Mouse (Mus musculus) right cerebral cortex, postnatal 10 days (tissue): ENCODE results near the gene Snd1.
A peak's percentile ranks its signal among the peaks of the same experiment; 100 is the strongest.

Experiments
- DNase-seq, 2 experiments: peaks; one replicate each; pipeline ENCODE4 v3.0.0; 2021; ENCODE audit warnings: low spot score in 2 of 2

Snd1 gene

DNA sequence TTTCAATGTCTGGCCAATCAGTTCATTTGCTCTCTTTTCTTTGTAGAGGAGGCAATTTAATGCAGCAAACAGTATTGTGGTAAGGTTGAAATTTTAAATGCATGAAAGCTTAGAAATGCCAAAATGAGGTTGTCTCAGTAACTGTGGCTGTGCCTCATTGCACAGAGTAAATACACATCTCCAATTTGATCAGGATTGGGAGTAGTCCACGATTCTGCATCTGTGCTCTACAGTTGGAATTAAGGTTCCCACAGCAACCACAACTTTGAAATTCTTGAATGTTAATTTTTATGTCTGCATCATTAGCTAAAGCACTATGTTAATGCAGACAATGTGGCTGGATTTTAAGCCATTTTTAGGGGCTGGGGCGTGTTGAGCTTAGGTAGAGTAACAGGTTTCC lies 72.0 kb downstream of the Snd1 start:
- no peak for DNase-seq

DNA sequence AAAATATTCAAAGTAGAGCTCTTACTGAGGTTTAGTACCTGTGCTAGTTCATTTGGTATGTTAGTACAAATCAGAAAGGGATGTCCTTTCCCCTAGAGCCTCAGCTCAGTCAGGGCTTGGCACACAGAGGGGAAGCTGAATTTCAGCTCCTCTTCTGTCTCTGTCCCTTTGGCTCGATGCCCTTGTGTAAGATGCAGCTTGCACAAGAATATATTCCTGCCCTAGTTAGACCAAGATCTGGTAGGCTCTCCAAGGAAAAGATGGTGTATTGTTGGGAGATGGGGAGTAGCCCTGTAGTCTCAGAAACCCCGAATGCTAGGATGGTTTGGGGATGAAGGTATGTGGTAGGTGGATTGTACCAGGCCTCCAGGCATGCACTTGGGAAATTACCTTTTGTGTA lies 74.4 kb downstream of the Snd1 start:
- DNase-seq: peak in 1 of 2 experiments; percentile 52

DNA sequence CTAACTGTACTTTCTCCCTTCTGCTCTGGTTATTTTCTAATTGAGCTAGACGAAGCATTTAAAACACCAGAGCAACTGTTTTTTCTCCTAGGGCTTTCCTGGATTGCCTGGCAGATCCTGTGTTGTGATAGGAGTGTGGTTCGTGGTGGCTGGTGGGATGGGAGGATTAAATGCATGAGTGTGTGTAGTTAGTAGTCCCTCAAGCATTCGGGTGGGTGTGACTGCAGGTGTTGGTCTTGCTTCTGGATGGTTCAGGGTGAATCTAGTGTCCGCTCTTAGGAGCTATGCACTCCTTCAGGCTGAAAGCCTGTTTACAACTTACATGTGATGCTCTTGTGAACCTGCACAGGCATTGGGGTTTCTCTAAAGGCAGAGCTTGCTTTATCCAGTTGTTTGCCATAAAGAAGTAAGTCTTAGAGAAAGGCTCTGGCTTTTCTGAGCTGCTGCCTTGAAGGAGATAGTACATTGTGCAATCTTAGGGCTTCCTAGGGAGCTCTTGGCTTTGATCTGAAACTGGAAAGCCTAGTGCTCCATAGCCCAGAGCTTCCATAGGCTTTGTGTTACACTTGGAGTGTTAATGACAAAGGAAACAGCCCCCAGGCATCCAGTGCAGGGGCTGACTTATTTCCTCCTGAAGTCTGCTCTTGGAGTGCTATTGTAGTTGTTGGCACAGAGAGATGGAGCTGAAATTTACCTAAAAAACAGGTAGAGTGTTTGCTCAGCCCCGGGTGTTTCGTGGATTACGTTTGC lies 75.5 kb downstream of the Snd1 start:
- DNase-seq: no peak

DNA sequence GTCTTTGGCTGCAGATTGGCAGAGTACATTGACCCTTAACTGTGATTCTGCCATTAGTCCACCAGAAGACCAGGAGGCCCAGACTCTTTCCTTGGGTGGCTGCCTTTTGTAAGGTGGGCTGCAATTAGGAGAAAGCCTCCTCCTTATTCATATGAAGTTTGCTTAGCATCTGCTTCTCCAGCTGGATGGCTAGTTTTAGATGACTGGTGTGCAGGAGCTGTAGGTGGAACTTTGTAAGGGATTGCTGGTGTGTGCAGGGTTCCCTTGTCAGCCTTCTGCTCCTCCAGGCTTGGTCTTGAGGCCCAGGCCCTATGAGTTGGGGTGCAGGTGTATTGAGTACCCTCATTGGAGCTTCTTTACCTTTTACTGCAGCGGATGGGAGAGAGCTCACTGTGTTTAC lies 79.5 kb downstream of the Snd1 start:
- DNase-seq: no peak

DNA sequence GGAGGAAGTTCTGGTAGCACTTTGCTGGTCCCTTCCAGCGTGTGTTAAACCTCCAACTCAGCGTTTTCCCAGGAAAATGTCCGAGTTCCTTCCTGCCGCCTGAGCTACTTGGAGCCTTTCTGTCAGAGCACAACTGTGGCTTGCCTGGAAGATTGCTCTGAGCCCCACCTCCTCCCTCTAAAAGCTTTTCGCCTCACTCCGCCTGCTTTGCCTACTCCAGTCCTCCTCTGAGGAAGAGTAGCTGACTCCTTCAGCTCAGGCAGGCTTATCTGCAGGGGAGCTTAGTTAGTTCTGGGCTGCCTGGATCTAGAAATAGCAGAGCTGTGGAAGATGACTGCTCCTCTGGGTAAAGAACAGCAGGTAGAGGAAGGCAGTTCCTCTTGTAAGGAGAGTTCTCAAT lies 80.1 kb downstream of the Snd1 start:
- no peak for DNase-seq

DNA sequence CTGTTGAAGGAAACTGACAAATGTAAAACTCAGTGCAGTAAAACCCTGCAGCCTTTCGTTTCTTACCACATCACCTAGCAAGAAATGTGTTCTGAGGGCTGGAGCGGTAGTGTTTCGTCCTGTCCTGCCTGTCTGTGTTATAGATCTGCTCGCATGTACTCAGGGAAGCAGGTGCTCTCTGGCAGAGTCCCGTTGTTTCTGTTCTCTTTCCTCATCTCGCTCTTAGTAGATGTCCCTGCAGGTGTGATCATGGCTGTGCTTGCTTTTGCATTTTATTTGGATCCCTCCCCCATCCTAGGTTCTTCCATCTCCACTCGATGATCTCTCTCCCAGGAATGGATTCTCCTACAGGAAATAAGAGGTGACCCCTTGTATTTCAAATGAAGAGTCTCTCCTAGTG lies 80.5 kb downstream of the Snd1 start:
- DNase-seq: no peak

DNA sequence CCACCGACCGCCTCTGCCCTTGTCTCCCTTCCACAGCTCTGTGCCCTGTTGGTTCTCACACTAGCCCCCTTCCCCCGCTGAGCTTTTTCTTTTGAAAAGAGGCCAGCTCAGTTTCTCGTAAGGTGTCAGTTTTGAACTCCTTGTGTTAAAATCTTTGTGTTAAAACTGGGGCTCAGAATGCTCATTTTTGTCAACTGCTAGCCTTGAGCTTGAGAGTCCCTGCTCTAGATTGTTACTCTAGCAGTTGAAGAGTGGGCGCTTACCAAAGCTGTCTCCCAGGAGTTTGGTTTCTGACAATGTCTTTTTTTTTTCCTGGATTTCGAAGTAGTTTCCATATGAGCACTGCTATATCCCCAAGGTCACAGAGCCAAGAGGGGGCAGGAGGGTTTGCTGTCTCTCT lies 82.8 kb downstream of the Snd1 start:
- DNase-seq: no peak

DNA sequence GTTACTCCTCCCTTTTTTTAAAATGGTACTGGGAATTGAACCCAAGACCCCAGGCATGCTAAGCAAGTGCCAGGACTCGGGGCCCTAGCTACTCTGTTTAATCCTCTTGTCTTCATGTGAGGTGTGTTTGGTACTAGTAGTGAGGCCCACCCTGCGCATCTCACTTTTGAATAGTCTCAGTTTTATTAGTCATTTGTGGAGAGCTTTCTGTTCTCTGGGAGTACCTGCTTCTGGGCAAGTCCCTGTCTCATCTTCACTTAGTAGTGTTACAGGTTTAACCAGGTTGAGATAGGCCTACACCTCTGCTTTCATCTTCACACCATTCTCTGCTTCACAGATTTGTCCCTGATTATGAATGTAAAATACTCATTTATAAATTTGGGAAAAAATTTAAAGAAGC lies 84.5 kb downstream of the Snd1 start:
- DNase-seq: no peak

DNA sequence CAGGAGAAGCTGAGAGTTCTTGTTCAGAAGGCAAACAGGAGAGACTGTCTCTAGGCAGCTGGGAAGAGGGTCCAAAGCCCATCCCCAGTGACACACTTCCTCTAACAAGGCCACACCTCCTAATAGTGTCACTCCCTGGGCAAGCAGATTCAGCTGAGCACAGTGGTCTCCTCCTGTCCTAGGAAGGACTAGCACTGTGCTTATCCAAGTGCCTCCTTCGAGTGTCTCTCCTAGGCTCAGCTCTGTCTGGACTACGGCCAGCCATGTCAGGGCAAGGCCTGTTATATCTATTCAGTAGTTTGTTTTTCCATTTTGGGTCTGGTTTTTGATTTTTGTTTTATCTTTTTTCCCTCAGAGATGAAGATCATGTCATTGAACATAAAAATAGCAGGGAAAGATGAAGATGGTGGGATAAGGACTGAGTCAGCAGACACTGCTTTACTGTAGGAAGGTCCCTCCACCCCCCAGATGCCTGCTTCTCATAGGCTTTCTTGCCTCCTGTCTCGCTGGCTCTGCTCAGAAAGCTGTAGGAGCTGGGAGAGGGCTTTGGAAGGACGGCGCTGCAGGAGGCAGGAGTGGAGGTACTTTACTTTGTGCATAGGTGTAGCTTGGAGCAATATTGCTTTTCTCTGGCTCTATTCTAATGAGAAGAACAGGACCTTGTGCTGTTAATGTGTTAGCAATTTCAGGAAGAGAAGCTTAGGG lies 86.5 kb downstream of the Snd1 start:
- DNase-seq: no peak

DNA sequence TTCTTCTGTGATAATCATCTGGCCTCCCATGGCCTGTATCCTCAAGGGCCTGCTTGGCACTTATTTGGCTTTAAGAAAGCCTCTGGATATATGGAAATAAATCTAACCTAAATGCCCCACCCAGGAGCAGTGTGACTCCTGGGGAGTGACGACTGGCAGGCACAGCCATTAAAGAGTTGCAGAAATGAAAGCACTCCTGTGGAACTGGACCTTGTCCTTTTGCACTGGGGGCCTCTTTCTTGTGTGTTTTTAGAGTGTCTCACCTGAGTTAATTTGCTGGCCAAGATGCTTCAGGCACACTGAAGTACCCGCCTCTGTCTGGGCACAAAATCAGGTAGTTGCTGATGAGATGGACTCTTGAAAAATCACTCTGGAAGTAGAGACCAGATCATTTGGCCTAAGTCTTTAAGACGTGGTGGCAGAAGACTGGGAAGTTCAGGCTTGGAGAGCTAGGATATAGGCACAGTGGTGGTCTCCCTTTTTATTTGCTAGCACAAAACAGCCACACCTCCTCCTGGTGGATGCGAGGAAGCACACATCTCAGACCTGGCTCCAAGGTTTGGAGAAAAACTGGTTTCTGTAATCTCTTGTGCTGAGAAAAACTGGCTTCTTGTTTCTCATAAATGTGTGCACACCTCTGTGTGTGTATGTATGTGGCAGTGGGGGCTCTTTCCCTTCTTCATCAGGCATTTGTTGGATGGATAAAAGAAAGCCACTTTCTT lies 87.5 kb downstream of the Snd1 start:
- no peak for DNase-seq

DNA sequence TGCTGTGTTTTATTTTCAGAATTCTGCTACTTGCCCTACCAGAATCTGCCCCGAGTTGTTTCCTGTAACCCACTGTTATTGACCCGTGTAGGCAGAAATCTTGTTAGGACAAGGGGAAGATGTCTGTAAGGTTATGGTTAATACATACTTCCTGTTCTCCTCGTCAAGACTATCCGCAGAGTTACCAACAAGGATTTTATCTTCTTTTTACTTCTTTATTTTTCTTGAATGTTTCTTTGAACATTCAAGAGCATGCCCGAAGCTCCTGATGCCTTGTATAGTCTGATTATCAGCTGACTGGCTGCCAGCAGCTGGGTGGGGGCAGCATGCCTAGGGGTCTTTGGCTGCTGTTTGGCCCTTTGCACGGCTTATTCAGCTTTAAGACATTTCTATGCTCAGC lies 93.0 kb downstream of the Snd1 start:
- no peak for DNase-seq

DNA sequence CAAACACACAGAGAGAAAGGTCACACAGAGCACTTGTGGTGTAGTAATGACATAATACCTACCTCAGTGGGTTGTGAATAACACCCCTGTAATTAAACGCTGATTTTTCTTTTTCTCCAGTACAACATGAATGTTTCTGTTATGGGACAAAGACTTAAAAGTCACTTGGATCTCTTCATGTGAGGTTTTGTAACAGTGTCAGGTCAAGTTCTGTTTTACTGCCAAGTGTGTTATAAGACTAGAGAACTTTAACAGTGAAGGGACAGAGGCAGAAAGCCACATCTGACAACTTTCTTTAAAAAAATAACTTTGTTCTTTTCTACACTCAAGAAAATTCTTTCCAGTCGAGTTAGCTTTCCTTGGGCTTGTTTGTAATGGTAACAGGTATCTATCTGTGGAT lies 97.0 kb downstream of the Snd1 start:
- no peak for DNase-seq

DNA sequence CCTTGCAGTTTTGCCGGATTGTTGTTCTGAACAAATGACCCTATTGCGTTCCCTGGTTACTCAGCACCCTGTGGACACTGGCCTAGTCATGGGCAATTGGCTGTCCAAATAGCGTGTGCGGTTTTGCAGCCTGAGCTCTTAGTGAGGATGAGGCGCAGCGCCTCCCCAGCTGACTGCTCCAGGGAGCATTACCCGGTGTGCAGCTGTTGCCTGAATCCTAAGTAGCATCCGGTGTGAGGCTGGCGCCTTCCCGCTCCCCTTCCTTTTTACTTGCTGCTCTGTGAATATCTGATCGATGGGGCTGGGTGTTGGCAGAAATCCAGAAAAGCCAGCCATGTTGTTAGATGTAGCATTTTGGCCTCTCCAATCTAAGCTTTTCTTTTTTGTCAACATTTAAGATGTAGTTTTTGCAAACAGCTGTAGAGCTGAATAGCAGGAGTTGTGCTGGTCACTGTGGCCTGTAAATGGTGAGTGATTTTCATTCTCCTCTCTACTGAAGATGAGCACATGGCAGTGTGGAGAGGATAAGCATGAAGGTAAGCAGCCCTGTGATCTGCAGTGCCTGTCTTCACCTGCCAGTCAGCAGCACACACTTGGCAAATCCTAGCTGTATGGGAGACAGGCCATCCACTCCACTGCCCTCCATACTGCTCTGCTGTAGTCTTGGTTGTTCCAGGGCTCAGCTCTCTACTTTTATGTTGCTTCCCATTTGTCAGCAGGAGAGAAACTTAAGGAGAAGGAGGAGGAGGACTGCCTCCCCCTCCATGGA lies 98.2 kb downstream of the Snd1 start:
- DNase-seq: peak; percentile 65 to 77

DNA sequence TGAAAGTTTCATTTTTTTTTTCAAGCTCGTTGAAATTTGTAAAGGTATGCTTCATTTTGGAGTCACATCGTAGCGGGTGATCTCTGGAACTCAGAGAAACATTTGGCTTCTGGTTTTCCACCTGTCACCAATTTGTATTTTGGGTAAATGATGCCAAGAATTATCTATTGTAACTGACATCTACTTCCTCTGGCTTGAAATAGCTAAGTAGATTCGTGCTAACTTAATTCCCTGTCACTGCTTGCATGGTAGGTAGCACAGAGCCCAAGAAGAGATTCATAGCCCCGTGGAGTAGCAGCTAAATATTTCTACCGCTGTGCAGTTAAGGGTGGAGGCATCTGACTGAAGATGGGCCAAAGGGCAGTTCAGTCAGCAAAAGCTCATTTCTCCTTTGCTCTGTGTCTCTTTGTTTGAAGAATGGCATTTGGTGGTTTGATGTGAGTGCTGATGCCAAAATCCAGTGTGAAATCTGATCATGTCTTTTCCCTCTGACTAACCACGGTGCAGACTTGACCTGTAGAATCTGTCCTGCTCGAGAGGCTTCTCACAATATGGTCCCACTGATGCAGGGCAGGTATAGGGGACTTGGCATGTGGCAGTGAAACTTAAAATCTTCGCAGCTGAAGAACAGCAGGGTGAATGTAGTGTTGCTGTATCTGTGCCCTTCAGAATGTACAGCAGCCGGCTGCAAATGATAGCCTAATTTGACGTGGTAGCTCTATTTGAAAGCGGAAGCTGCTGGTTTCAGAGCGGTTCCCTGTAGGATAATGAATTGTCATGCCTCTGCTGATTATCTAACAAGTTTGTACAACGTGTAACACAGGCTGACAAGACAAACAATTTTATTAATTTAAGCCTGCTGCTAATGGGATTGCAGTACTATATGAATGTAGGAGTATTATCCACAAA lies 101.7 kb downstream of the Snd1 start:
- DNase-seq: no peak

DNA sequence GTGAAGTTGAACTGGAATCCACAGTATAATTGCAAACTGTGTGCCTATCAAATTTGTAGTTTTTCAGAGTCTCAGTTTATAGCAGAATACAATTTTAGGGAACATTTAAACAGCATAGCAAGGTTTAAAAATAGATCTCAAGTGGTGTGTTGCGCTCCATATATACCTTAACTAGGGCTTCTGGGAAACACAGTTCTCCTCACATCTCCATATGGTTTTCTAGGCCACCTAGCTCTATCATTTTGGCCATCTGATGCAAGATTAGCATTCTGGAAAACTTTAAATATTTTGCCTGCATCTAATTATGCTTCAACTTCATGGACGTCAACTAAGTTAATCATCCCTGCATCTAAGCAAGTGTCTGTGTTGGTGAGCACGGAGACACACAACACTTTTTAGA lies 107.9 kb downstream of the Snd1 start:
- no peak for DNase-seq

DNA sequence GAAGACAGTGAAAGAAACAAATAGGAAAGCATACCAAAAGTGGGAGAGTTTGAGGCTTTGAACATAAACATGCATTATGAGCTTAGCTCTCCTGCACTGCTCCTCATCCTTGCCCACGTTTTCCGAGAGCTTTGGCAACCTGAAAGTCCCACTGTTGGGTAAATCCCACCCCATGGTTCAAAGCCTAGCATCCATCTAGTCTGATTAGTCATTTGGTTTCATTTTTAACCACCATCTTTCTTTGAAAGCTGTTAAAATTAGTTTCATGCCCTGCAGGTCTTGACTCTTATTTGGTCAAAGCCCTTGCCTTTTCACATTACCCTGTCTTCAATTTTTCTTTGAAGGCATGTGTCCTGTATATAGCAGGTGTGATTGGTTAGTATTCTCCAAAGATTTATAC lies 108.5 kb downstream of the Snd1 start:
- no peak for DNase-seq

DNA sequence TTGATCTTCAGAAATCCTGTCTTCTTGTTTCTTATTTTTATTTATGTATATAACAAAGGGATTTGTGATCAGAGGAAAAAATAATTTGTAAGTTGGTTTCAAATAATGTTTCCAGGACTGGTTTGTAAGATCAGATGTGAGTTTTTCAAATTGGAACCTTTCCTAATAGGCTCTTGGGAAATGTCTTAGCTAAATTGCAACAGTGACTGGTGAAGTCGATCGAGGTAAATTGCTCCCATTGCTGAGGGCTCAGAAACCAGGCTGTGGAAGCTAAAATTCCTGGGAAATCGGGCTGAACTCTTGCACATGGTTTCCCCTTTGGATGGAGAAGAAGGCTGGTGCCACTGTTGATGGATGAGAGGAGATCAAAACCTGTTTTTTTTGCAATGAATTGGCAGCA lies 111.9 kb downstream of the Snd1 start:
- DNase-seq: no peak

DNA sequence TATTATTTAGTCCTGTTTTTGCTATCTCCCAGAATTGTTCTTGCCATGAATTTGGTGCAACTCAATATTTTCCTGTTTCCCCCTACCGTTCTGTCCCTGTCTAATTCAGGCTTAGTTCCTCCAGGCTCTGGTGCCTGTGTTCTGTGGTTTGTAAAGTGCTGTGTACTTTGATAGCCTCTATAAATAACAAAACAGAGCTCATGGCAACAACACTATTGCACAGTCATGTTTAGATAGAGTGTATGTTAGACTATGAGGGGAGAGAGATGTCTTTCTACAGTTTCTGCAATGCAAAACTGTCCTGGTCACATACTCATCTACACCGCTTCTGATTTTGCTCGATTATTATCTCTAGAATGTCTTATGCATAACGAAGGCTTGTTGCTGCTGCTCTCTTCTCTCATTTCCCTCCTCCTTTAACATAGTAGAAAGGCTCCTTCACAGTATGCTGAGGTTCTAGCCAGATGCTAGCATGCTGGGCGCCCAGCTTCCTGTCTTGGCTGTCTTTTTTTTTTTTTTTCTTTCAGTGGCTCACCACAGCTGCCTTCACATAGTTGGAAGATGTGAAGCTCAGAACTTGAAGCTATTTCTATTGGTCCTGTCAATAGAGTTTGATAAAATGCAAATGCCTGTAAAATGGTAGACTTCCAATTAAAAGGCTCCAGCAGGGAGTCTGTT lies 113.7 kb downstream of the Snd1 start:
- DNase-seq: no peak

DNA sequence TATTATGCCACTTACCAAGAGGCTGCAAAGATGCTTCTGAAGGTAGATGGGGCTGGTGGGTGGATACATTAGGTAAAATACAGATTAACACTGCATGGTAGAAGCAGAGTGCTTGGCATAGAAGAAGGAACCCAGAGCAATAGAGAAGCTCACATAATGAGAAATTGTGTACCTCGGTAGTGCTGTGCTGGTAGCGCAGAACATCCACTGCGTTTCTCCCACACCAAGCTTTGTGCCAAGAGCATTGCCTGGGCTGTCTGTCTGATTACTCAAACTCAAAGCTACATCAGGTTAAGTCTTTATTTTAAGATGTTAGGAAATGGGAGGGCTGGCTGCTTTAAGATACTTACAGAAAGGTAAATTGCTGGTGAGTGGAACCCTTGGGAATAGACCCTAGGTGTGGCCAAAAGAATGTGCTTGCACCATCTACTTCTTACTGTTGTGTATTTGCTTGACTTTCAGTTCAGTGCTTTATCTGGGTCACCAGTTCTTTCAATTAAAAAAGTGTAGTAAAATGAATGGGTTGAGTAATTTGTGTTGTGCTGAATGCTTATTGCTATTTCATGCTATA lies 117.5 kb downstream of the Snd1 start:
- no peak for DNase-seq

DNA sequence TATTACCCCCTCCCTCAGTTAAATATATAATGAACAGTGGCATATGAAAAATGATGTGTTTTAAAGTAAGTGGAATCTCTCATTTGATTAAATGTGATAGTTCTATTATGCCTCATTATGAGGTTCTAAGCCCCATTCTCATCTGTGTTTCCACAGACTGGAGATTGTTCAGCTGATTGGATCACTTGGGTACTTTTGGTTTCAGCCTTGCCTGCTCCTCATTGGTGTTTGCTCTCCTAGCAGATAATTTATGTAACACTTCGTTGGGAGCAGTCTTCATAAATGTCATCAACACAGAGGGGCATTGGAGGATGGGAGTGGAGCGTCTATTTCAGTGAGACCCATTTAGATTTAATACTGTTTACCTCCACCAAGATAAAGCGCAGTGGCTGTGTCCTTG lies 118.8 kb downstream of the Snd1 start:
- DNase-seq: no peak
